Mouse (Mus musculus) thymus, adult 2 months (tissue): Measurements from ENCODE around the gene Plvap.

Source experiments
- CTCF ChIP-seq: fragments of 200-500 bp; IDR thresholded peaks from 2 replicates; pipeline ENCODE4 v1.5.1; 2012; ENCODE audit warnings: mild to moderate bottlenecking, control low read depth, low read length, moderate library complexity, borderline replicate concordance; ENCODE audit not compliant: control insufficient read depth, poor library complexity, insufficient read depth; ENCODE audit errors: extremely low read depth
- POLR2A ChIP-seq: fragments of 200-500 bp; IDR thresholded peaks from 2 replicates; pipeline ENCODE4 v1.6.1; 2012; ENCODE audit warnings: mild to moderate bottlenecking, low read length, control low read depth, moderate library complexity; ENCODE audit not compliant: control insufficient read depth, poor library complexity, insufficient read depth; ENCODE audit errors: extremely low read depth

DNA sequence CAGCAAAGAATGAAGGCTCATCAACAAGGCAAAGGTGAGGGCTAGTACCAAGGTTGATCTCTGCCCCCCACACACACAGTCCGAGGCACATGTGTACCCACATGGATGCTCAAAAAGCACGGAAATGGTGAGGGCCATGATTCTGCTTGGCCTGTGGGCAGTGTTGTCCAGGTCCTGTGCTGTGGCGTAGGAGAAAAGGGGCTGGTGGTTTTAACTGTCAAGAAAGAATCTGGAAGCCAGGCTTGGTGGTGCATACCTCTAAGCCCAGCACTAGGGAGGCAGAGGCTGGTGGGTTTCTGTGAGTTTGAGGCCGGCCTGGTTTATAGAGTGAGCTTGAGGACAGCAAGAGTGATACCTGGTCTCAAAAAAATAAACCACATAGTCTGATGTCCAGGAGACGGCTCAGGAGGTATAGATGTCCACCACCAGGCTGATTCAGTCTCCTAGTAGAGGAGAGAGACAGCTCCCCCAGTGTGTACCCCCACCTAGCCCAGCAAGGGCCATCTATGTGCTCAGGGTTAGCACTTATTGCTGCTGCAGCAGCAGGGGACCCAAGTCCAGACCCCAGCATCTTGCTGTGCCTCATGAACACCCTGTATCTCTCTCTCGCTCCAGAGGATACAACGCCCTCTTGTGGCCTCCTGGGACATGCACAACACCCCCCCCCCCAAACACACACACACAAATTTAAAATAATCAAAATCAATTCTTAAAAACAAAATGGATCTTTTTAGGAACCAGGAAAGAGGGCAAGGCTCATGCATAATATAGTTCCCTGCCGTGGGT is 38.8 kb downstream of the Plvap start:
- TF ChIP-seq POLR2A (no peak), CTCF (no peak)
